Mouse (Mus musculus): ENCODE measurements around the gene Faap20.

Faap20 gene

DNA sequence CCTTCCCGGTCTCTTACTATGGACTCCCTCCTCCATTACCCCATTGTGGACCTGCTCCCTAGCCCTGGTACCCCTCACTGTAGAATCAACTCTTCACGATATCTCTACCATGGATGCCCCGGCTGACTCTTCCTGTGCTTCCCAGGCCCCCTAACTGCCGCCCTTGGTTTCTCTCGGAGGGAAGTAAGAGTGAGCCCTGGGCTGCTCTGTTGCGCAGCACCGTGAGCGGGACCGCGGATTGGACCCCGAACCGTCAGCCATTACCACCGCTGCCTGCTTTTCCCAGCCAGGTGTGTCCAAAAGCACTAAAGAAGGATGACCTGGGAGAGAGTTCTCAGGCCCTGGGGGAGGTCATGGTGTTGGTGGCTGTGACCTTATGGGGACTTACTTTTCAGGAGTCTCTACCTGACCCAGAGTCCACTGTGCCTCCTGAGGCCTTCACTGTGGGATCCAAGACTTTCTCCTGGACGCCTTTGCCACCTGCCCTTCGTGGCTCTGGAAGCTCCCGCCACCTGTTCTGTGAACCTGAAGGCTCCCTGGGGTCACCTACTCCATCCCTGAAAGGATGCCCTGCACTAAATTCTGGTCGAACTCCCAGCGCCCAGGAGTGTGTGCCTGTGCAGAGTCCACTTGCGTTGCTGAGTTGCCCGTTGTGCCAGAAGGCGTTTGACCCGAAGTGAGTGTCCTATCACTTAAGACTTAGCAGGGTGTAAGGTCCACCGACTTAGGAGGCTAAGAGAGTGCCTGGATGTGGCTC is 937 bp downstream of the Faap20 start:
- peak; percentile 51 to 61 for DNase-seq

DNA sequence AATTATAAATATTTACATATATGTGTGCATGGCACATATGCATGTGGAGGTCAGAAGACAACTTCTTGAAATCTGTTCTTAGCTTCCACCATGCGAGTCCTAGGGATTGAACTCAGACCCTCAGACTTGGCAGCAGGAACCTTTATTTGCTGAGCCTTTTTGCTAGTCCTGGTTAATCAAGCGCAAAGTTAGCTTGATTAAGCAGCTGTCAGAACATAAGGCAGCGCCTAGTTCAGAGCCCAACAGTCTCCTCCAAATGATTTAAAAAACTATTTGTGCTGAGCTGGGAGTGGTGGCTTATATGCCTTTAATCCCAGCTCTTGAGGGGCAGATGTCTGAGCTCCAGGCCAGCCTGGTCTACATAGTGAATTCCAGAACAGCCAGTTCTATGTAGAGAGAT is 1.5 kb downstream of the Faap20 start:
- peak in 1 of 2 experiments; percentile 56 for DNase-seq

DNA sequence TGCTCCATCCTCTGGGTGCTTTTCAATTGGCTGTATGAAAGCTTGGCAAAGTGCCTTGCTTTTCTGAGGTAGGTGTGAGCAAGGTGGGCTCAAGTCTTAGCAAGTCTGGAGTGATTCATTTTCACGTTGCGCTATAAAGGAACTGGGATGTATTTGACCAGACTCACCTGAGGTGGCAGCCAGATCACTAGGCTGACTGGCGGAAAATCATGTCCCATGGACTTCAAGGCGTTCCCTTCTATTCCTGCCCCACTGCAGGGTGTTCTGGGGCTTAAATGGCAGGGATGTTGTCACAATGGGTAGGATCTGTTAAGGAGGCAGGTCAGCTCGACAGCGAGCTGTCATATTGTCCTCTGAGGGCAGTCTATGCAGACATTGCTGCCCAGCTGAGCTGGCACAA is 2.7 kb downstream of the Faap20 start:
- DNase-seq, result peak in 1 of 2 experiments; percentile 48

DNA sequence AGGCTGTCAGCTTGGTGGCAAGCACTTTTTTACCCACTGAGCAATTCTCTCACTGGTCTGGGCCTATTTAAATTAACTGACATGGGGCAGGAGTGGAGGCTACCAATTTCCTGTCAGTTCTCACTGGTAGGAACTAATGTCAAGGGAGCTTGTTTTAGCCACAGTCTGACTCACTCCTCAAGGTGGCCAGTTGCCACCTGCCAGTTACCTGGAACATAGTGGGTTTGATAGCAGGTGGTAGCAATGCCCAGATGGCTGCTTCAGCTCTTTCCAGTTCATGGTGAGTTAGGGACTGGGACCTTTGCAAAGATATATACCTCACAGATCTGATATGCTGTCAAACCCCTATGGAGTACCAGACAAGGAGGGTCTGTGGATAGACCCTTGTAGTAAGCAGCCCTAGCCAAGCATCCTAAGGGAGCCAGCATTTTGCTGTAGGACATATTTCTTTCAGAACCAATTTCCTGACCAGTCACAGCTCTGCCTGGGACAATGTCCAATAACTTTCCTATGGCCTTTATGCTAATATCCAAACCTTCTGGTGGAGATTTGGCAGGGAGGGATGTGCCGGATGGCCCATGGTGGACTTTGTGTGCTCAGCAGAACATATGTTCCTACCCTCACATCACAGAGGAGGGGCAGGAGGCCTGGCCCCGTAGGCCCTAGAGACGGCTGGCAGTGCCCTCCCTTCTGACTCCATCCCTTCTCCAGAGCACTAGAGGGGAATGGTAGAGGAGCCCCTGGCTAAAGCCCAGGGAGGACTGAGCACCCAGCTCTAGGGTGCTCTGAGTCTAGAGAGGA is 15.1 kb downstream of the Faap20 start:
- DNase-seq, result peak; percentile 91 to 96

DNA sequence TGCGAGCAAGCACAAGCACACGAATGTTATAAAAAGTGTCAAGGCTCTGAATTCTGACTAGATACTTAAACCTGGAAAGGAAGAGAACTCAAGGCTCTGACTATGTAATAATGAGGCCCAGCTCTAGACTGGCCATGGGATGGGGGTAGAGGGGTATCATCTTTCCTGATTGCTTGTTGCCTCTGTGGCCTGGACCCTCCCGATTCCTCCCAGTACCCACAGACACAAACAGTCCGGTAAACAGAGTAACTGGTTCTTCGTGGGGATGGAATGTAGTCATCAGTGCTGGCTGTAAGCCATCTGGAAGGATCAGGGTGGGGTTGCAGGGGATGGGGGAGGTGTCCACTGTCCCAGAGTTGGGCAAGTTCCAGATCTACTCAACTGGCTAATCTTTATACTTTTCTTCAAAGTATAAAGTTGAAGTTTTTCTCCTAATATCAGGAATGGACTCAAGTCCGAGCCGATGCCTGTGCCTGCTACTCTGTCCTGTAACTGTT is 17.5 kb downstream of the Faap20 start:
- no peak for DNase-seq

DNA sequence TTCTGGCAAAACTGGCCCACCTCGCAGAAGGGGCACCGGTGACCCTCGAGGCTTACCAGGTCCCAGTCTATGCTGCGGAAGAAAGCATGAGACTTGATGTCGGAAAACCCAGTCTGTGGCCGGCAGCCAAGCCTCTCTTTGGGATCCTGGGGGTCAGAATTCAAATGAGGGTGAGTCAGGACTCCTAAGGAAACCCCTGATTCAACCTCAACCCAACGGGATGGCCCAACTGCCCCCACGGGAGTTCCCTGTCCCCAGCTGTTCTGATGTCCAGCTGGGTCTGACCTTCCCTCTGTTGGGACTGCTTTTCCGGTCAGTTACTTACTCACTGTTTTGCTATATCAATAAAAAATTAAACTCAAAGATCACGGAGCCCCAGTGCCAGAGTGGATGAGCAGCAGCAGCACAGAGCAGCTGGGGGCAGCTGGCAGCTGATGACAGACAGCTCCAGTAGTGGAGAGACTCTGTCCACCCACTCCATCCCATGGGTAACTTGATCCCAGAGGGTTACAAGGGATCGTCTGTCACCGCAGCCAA is 18.1 kb downstream of the Faap20 start:
- no peak for DNase-seq

DNA sequence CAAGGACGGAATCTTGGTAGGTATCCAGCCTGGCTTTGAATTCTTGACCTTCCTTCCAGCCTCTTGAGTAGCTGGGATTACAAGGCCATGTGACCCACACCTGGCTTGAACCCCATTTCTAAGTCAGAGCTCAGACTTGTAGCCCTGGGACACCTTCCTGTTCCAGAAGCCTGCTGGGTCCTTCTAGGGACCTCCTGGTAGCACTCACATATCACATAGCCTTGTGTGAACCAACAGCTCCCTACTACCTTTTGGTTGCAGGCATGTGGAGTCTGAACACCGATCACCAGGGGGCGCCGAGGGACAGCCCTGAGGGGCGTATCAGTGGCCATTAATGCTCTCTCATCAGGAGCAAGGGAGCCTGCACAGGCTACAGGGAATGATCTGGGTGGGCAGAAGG is 18.8 kb downstream of the Faap20 start:
- DNase-seq, result peak; percentile 71 to 79

DNA sequence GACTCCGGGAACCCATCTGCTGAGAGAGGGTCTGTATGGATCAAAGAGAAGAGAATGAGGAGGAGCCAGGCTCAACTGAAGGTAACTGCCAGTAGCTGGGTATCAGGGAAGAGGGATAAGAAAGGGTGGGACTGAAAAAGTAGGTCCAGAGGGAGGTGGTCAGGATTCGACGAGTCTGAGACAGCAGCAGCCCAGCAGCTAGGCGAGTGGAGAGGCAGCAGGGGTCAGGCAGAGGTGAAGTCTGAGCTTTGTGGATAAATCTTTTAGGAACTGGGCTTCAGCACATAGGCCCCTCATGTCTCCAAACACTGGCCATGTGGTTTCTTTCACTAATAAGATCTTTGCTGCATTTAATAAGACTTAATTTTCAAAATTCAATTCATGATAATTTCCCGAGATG is 24.8 kb downstream of the Faap20 start:
- no peak for DNase-seq

DNA sequence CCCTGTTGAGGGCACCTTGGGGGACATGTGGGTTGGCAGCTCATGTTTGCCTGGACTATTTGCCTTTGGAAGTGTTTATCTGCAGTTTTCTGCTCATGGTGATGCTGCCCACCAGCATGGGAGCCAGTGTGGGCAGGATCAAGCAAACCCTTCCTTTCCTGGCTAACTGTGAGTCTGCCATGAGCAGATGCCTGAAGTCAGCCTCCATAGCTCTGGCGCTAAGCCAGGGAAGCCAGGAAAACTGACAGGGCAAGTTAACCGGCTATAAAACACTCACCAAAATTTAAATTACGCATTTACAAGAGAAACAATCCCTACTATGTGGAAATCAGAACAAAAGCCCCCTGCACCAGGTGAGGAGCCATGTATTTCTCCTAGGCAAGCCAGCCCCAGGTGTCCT is 25.2 kb downstream of the Faap20 start:
- no peak for DNase-seq

DNA sequence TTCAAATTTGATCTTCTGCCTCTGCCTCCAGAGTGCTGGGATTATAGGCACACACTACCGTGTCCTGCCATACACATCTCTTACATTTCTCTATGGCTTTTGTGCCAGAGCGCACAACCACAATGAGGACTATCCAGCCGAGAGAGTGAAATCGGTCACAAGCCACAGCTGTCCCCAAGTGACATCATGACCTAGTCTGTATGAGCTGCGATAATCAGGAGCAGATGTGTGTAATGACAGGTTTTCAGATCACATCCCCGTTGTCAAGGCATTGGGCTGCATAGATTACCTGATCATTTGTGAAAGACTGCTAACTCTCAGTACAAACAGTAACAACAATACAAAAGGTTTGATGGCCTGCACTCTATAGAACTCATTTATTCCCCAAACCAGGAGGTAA is 28.4 kb downstream of the Faap20 start:
- no peak for DNase-seq

DNA sequence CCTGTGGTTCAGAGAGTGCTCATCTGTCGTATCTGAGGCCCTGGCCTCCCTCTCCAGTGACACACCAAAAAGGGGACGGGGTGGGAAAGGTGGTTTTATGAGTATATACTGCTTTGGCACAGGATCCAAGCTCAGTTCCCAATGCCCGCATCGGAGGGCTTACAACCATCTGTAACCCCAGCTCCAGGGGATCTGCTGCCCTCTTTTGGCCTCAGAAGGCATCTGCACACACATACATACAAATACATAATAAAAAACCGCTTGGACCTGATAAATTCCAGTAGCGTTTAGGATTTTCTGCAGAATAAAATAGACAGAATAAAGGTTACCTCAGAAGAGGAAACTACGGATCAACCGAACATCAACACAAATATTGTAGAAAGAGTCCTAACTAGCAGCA is 29.5 kb downstream of the Faap20 start:
- no peak for DNase-seq

DNA sequence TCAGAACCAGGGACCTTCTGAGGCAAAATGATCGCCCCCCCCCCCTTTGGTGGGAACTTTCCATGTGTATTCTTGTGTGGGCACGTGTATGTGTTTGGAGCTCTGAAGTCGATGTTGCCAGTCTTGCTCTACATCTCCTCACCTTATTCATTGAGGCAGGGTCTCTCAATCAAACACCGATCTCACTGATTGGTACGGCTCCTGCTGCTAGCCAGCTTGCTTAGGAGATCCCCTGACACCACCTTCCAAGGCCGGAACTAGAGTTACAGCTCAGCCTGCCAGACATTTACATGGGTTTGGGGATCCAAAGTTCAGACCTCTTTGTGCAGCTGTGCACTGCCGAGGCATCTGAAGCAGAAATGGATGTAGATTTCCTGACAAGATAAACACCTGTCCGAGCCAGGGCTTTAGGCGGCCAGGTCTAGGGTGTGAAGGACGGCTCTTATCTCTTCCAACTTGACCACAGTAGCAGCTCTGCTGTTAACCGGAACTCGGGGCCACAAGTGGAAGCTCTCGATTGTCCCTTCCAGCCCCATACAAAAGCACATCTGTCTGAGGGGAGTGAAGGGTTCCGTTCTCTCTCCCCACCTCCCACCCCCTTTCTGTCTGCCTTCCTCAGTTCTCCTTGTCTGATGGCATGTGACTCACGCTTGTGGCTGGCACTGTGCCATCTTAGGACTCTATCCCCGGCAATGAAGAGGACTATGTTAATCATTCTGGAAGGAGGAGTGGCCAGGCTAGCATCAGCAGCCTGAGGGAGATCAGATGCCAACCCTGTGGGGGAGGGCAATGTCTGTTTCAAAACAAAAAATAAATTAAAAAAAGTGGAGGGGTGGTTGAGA is 30.5 kb downstream of the Faap20 start:
- DNase-seq, result no peak

DNA sequence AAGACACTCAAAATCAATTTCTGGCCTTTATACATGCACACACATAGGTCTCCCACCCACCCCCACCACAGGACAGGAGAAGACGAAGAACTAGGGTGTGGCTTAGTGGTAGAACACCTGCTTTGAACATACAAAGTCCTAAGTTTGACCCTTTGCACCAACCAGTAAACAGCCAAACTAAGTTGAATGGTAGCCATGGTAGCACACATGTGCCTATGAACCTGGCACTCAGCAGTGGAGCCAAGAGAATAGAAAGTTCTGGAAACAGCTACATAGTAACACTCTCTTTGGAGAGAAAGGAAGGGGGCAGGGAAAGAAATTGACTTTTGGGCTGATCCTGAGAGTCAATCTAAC is 31.1 kb downstream of the Faap20 start:
- DNase-seq, result no peak

DNA sequence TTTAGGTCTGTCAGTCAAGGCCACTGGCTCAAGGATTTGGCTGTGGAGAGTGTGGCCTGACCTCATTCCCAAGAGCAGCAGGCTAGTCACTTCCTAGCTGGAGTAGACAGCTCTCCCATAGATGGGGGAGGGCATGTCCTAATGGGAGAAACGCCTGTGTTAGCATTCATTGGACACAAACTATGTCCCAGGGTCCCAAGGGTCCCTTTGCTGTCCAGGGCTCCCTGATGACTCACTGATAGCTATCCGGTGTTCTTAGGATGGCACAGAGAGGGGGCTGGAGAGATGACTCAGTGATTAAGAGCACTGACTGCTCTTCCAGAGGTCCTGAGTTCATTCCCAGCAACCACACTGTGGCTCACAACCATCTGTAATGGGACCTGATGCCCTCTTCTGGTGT is 31.6 kb downstream of the Faap20 start:
- DNase-seq, result no peak

DNA sequence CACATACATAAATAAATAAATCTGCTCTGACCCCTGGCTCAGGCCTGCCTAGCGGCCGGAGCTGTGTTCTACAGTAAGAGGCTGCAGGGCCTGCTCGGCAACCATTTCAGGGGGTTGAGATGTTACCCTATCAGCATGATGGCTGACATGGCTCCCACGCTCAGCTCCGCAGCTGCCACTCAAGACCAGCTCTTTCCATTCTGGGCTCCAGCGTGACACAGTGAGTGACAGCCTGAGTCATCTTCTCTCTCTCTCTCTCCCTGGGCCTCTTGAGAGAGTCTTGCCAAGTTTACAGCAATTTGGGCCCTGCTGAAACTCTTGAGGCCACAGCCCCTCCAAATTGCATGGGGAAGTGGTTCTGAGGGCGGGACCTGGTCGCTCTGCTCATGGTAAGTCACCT is 32.0 kb downstream of the Faap20 start:
- DNase-seq, result no peak

DNA sequence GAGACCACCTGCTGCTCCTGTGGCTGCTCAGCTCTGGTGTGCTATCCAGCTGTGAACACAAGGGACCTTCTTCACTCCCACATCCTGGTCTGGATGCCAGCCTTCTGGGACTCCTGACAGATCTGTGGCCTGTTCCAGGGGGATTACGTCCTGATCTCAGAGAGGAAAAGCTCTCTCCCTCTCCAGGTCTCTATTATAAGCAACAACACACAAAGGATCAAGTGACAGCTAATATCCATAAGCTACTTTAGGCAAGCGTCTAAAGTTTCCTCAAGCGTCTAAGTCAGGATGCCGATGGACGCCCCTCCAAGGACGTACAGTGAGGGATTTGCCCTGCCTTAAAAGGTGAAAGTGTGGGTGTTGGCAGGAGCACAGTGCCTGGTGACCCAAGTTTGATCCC is 32.6 kb downstream of the Faap20 start:
- DNase-seq, result no peak

DNA sequence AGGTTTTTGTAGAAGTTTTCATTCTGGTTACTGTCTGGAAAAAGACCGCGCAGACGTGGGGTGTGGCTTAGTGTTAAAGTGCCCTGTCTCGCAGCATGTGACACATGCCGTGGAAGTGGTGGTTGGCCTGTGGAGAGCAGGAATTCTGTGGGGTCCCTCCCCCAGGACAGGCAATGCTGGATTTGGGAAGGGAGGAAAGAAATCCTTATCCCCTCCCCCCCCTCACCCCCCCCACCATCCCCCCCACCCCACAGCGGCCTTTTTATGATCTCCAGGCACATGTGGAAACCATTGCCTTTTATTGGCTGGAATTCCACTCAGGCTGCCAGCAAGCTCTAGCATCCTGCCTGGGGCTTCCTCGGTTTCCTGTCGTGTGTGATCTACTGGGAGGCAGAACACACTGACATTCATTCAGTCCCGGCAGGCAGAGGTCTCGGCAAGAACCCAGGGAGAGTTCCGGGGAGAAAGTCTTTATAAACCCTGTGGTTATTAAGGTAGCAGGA is 33.5 kb downstream of the Faap20 start:
- DNase-seq, result no peak

DNA sequence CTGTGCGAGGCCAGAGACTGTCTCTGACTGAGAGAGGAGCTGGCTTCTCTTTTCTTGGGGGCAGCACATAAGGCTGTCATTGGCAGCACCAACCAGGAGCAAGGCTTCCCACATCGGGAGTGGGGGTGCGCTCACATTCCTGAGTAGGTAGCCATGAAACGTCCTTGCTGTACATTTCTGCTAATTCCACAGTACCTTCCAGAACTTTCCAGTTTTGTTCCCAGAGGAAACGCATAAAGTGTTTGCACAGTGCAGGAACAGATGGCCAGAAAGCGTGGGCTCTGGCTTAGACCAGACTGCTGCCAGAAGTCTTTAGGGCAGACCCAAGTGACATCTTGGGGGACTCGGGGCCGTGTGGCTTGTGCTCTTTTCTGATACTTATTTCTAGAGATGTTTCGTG is 34.0 kb downstream of the Faap20 start:
- peak; percentile 58 to 65 for DNase-seq

DNA sequence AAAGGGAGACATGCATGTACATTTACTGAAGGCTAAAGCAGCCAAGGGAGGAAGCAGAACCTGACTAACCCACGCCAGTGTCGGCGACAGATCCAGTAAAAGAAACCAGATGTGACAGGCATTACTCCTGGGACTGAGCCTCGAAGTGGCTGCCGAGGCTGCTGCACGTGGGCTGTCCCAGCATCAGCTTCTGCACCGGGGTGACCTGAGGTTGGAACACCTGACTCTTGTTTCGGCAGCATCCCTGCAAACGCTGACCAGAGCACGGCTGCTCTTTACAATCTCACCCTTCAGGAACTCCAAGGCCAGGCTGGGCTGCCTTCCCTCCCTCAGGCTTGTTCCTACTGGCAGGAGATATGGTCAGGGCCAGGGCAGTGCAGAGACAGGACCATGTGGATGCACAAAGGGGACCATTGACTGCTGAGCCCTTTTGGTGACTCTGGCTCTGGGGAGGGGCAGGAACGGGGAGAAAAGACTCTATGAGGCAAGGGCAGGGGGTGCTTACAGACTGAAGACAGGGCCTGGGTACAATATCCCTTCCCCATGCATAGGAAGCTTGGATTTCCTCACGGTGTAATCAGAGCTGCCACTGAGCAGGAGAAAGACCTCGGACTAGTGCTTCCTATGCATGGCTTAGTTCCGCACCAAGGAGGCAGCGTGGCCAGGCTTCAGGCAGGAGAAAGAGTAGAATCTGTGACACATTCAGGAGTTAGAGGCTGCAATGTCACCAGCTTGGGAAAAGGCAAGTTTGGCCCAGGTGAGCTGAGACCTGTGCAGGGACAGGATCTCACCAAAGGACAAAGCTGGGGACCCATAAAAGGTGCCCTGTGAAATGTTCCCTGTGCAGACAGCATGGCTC is 35.1 kb downstream of the Faap20 start:
- no peak for DNase-seq

DNA sequence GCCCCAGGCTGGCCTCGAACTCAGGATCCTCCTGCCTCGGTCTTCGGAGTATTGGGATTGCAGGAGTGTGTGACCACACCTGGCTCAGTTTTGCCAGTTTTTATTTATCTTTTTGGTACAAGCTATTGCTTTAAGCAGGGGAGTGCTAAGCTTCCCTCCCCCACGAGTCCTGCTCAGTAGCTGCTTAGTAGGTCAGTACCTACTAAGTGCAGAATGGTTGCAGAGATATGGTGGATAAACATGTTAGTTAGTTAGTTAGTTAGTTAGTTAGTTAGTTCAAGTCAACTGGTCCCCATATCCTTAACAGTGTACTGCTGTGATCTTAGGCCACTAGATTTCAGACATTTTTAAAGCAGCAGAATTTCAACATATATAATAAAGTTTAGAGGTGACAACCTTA is 36.5 kb downstream of the Faap20 start:
- no peak for DNase-seq

DNA sequence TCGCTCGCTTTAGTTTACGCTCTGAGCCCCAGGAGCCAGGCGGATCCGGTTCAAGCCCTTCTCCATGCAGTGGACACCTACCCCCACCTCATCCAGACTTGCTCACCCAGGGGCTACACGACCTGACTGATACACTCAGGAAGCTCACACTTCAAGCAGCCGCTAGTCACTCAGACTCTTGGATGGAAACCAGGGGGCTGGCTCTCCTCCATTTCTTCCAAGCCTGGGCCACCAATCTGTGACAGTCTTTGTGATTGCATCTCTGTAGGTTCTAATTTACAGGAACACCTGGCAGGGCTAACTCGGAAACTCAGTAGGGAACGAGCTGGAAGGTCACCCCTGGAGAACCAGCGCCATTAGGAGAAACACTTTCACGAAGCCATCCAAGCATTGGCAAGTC is 38.1 kb downstream of the Faap20 start:
- peak in 1 of 2 experiments; percentile 69 for DNase-seq

DNA sequence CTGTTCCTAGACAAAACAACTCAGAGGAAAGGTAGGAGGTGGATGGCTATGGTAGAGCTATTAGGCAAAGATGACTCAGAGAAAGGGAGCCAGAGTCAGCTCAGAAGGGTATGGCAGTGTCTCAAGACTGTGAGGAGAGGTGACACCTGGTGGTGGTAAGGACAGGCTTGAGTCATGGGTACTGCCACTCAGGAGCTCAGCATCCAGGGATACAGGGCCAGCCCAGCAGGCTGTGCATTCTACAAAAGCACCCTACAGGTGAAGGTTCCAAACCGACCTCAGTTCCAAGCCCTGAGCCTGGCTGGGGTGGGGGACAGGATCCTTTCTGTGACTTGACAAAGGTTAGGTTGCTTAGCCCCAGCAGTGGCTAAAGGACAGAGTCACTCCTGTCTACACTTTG is 39.0 kb downstream of the Faap20 start:
- DNase-seq, result no peak

Measured in cerebellum, postnatal 36 days (tissue).